Mouse (Mus musculus): ENCODE measurements around the gene Zmiz1. TPM values are rescaled to one million over a fixed set of nuclear protein-coding genes. Genes with fewer than 3 reads are reported as not detected.

Zmiz1 gene
- total RNA-seq, 2 experiments from 2014 or later, result 88.1 to 94.5 TPM

GRCm38 (mm10) chr14:25616009-25616723 lies 157.2 kb downstream of the Zmiz1 start:
- DNase-seq, result no peak

- DNase-seq, result no peak
Measured at GRCm38 (mm10) chr14:25617264-25617663, 158.3 kb downstream of the Zmiz1 start.

- DNase-seq, result no peak
Measured at GRCm38 (mm10) chr14:25619066-25619762, 160.2 kb downstream of the Zmiz1 start.

- DNase-seq, result no peak
Measured at GRCm38 (mm10) chr14:25620766-25621165, 161.8 kb downstream of the Zmiz1 start.

GRCm38 (mm10) chr14:25623698-25624097 lies 164.7 kb downstream of the Zmiz1 start:
- no peak for DNase-seq

- DNase-seq, result no peak
Measured at GRCm38 (mm10) chr14:25624659-25625058, 165.7 kb downstream of the Zmiz1 start.

GRCm38 (mm10) chr14:25627599-25628255 lies 168.7 kb downstream of the Zmiz1 start:
- DNase-seq, result no peak

GRCm38 (mm10) chr14:25628448-25629099 lies 169.6 kb downstream of the Zmiz1 start:
- no peak for DNase-seq

GRCm38 (mm10) chr14:25629866-25630606 lies 171.1 kb downstream of the Zmiz1 start:
- no peak for DNase-seq

- DNase-seq, result no peak
Measured at GRCm38 (mm10) chr14:25630647-25631409, 171.8 kb downstream of the Zmiz1 start.

GRCm38 (mm10) chr14:25631481-25631880 lies 172.5 kb downstream of the Zmiz1 start:
- no peak for DNase-seq

GRCm38 (mm10) chr14:25633539-25634300 lies 174.7 kb downstream of the Zmiz1 start:
- DNase-seq, result no peak

- DNase-seq, result no peak
Measured at GRCm38 (mm10) chr14:25634328-25634727, 175.3 kb downstream of the Zmiz1 start.

GRCm38 (mm10) chr14:25635746-25636145 lies 176.8 kb downstream of the Zmiz1 start:
- DNase-seq, result no peak

- DNase-seq, result peak in 1 of 2 experiments; percentile 48
Measured at GRCm38 (mm10) chr14:25636297-25636696, 177.3 kb downstream of the Zmiz1 start.

GRCm38 (mm10) chr14:25639120-25639758 lies 180.3 kb downstream of the Zmiz1 start:
- DNase-seq, result no peak

GRCm38 (mm10) chr14:25639979-25640378 lies 181.0 kb downstream of the Zmiz1 start:
- no peak for DNase-seq

GRCm38 (mm10) chr14:25640421-25641056 lies 181.6 kb downstream of the Zmiz1 start:
- DNase-seq, result no peak

GRCm38 (mm10) chr14:25641067-25641466 lies 182.1 kb downstream of the Zmiz1 start:
- no peak for DNase-seq

GRCm38 (mm10) chr14:25645717-25646116 lies 186.7 kb downstream of the Zmiz1 start:
- DNase-seq, result no peak
